Mouse (Mus musculus): ENCODE measurements around the gene Bdh1. TPM values are rescaled to one million over a fixed set of nuclear protein-coding genes. Genes with fewer than 3 reads are reported as not detected.
"Not testable (repeated sequence)": the region's sequence is repeated elsewhere in the genome, so short reads cannot be mapped to it uniquely, and the experiment has no call there.

The Bdh1 gene
- total RNA-seq, 2 experiments from 2014 or later: 92.4 to 95.6 TPM

DNA sequence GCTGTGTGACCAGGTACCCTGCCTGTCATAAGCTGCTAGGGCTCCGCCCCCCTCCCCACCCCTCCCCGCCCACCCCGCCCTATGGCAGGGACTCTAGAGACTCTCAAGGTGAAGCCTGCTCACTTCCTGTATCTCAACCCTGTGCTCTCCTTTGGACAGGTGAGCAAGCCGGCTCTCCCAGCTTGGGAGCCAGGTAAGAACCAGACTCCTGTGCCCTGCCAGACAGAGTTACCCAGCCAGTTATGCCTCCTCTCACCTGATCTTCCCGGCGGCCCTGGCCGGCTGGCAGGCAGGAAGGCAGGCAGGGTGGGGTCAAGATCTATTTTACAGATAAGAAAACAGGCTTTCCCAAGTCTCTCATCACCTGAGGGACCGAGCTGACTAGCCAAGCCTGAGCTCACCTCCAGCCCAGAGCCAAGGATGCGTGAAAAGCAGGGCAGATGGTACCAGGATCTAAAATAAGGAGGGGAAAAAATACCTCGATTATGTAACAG lies 37.9 kb downstream of the Bdh1 start:
- DNase-seq (ENCODE audit: low spot score in 2 of 2): no peak
- Histone ChIP-seq H3K4me3 (no peak overlapping the region), H3K27ac (no peak overlapping the region)
- TF ChIP-seq CTCF (conservative IDR thresholded peaks at IDR 0.05): no peak

DNA sequence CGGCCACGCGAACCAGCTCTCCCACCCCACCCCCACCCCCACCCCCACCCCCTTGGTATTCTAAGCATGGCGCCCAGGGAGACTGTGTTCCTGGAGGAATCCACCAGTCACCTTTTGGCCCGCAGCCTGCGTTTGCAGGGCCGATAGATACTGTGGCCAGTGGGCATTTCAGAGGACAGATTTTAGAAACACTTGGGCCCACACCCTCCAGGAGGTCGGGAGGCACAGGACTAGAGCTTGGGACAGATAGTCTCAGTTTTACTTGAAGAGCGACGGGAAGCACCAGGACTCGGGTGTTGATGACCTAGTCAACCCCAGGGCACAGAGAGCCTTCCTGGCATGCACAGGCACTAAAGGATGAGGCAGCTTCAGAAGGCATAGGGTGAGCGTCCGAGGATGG lies 38.4 kb downstream of the Bdh1 start:
- no peak overlapping the region for H3K4me3 ChIP-seq
- DNase-seq (ENCODE audit: low spot score in 2 of 2): no peak
- no peak overlapping the region for H3K27ac ChIP-seq
- no peak for TF ChIP-seq CTCF (conservative IDR thresholded peaks at IDR 0.05)

DNA sequence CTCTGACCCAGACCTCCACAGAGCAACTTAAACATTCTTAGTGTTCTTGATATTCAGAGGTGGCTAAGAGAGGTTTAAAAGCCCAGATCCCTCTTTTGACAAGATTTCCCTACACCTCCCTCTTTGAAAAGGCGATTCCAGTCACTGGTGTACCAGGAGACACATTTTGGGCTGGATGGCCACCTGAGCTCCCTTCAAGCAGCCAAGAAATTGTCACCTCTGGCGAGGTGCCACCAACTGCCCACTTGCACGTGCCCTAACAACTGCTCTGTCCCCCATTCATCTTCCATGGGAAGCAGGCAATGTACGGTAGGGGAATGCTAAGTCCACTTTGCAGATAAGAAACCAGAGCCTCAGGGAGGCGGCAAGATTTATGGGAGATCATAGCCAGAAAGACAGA lies 39.0 kb downstream of the Bdh1 start:
- no peak overlapping the region for H3K4me3 ChIP-seq
- no peak for DNase-seq (ENCODE audit: low spot score in 2 of 2)
- H3K27ac ChIP-seq: no peak overlapping the region
- TF ChIP-seq CTCF (conservative IDR thresholded peaks at IDR 0.05): no peak

DNA sequence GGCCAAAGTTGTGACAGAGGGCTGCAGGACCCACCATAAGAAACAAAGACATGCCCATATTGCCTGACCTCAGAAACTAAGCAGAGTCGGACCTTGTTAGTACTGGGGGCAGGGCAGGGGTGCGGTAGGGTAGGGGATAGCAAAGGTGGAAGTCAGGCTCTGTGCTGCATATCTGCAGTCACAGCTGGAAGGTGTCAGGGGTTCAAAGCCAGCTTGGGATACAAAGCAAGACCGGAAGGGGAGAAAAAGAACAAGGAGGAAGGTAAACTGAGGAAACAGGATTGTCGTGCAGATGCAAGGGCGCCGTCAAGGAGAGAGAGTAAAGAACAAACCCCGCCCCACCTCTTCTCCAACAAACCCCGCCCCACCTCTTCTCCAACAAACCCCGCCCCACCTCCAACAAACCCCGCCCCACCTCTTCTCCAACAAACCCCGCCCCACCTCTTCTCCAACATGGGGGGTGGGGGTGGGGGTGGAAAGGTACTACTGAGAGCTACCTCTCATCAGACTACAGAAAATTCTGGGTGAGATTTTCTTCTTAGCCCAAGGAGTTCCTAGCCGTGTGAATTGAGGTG lies 40.1 kb downstream of the Bdh1 start:
- Histone ChIP-seq H3K27ac (no peak overlapping the region), H3K4me3 (no peak overlapping the region)
- TF ChIP-seq CTCF (conservative IDR thresholded peaks at IDR 0.05): no peak
- DNase-seq (ENCODE audit: low spot score in 2 of 2): no peak

DNA sequence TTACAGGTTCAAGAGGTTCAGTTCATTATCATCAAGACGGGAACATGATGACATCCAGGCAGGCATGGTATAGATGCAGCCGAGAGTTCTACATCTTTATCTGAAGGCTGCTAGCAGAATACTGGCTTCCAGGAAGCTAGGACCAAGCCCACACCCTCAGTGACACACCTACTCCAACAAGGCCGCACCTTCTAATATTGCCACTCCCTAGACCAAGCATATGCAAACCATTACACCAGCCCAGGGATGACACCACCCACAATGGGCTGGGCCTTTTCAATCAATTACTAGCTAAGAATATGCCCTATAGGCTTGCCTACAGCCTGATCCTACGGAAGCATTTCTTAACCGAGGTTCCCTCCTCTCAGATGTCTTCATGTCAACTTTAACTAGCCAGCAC lies 42.9 kb downstream of the Bdh1 start:
- no peak for TF ChIP-seq CTCF (conservative IDR thresholded peaks at IDR 0.05)
- no peak for DNase-seq (ENCODE audit: low spot score in 2 of 2)
- Histone ChIP-seq H3K4me3 (no peak overlapping the region), H3K27ac (no peak overlapping the region)

DNA sequence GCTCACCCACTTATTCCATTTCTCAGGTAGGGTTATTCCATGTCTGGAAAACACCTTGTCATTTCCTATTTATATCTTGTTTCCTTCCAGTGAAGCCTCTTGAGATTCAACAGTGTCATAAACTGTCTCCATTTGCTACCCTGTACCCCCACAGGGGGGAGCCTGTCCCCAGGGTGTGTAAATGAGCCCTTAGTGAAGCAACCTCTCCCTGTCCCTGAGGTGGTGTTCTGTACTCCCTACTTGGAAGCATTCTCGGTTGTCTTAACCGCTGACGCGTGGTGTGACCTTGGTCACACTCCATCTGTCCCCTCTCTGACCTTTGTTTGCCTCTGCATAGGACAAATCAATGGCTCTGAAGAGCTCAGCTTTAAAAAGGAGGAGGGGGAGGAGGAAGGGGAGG lies 43.5 kb downstream of the Bdh1 start:
- TF ChIP-seq CTCF (conservative IDR thresholded peaks at IDR 0.05): peak; percentile 89
- Histone ChIP-seq H3K4me3 (no peak overlapping the region), H3K27ac (no peak overlapping the region)
- peak; percentile 72 to 74 for DNase-seq (ENCODE audit: low spot score in 2 of 2)

DNA sequence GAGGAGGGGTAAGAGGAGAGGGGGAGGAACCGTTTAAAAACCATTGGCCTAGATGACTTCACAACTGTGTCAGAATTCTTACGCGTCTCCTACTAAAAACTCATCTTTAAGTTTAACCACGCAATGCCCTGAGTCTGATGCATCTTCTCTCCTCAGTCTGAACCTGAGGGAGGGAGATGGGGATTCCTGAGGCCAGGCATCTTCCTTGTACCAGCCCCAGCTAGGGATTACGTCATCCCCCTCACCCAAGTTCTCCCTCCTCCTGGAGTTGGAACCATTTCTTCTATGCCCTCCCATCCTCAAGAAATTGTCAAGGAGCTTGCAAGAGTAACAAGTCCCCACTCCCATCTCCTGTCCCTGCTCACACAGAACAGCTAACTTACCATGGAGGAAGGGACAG lies 44.0 kb downstream of the Bdh1 start:
- no peak for TF ChIP-seq CTCF (conservative IDR thresholded peaks at IDR 0.05)
- DNase-seq (ENCODE audit: low spot score in 2 of 2): no peak
- Histone ChIP-seq H3K27ac (no peak overlapping the region), H3K4me3 (no peak overlapping the region)

DNA sequence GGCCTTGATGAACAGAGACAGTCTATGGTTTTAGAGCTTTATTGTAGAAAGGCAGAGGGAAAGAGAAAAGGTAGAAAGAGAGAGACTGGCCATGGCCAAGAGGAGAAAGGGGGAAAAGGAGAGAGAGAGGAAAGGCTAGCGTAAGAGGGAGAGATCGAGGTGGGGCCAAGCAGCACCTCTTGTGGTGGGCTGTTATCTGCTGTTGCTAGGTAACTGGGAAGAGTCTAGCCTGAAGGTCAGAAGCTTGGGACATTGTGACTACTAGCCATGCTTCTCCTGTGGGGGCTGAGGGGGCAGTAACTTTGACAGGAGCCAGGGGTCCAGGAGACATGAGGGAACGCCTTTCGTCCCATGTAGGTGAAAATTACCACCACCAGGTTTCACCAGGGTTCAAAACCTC lies 48.7 kb downstream of the Bdh1 start:
- H3K4me3 ChIP-seq; DNase-seq (ENCODE audit: low spot score in 2 of 2); H3K27ac ChIP-seq: not testable (repeated sequence)

DNA sequence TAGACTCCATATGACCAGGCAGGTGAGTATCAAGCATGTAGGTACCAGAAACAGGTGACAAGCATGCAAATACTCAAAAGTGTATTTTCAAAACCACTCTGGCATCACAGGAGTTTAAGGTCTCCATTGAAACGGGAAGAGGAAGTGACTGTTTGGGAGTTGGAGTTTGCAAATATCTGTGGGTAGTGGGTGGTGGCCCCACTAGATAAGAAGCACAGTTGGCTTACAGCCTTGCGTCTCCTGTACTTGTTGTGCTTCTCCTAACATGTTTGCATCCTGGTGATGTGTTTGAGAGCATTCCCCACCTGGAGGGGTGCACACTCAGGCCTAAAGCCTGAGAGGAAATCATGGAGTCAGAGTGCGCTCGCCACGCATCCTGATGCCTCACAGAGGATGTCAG lies 49.9 kb downstream of the Bdh1 start:
- no peak for TF ChIP-seq CTCF (conservative IDR thresholded peaks at IDR 0.05)
- no peak overlapping the region for H3K4me3 ChIP-seq
- DNase-seq (ENCODE audit: low spot score in 2 of 2): no peak
- no peak overlapping the region for H3K27ac ChIP-seq

DNA sequence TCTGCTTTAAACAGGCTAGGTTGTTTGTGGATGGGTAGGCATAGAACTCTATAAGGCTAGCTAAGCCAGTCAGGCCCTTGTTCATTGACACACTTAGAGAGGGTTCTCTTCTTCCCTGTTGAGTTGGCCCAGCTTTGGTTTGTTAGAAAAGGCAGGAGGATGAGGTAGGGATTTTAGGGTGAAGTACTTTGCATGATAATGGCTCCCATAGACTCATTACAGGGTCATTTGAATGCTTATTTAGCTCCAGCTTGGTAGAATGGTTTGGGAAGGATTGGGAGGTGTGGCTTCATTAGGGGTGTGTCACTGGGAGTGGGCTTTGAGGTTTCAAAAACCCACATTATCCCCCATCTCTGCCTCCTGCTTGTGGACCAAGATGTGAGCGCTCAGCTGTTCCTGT lies 51.1 kb downstream of the Bdh1 start:
- no peak for TF ChIP-seq CTCF (conservative IDR thresholded peaks at IDR 0.05)
- no peak overlapping the region for H3K27ac ChIP-seq
- DNase-seq (ENCODE audit: low spot score in 2 of 2): no peak
- H3K4me3 ChIP-seq: no peak overlapping the region

DNA sequence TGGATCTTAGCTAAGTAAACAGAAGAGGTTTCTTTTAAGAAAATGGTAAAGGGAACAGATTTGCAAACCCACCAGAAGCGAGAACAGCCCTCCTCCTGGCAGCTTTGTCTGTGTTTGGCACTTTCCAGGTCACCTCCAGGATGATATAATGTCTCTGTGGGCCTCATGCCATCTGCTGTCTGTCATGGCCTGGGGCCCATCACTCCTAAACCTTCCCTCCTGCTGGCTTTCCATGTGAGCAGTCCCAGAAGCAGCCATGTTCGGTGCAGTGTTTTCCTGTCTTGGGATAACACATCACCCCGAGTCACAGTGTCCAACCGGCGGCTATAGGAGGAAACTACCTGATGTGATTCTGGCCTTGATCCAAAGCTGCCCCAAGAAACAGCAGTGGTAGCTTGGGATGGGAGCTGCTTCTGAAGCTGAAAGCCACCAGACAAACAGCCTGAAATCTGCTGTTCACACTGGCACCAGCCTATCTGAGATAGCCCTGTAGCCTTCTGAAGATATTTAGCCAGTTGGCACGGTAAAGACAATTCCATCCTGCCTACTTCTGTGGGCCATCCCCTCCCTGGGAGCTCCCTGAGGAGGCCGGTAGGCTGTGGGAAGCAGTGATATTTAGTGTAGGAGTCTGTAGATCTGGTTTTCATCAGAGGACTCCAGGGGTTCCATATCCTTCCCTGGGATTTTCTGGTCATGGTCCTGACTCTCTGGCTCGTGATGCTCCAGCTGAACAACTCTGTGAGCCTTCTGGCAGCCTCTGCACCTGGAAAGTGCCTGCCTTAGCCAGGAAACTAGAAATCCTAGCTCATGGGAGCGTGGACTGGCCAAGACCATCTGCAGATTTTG lies 53.3 kb downstream of the Bdh1 start:
- no peak for DNase-seq (ENCODE audit: low spot score in 2 of 2)
- no peak overlapping the region for H3K27ac ChIP-seq
- no peak for TF ChIP-seq CTCF (conservative IDR thresholded peaks at IDR 0.05)
- no peak overlapping the region for H3K4me3 ChIP-seq

DNA sequence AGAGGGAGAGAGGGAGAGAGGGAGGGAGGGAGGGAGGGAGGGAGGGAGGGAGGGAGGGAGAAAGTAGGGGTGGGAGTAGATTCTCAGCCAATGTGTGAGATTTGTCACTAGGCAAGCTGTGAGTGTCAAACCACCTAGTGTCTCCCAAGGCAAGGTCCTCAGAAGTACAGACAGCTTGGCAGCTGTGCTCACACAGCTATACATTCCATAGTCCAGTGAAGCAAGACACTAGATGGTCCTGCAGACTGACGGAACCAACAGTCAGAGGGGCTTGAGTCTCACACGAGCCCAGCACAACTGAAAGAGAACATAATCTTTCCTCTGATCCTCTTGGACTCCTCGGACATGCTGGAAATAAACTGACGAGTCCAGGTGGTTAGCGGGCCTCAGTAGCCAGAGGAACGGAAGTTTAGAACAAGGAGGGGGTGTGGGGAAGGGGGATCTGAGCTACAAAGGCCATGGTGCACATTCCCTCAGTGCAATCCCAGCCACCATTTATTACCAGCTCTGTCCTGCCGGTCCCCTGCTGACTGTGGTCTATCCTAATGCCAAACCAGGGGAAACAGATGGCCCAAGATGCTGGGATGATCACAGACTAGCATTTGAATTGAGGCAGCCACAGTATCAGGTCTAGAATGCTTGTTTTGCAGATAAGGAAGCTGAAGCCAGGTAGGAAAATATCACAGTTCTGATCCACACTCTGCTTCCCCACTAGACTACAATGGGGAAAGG lies 55.0 kb downstream of the Bdh1 start:
- DNase-seq (ENCODE audit: low spot score in 2 of 2): no peak
- no peak for TF ChIP-seq CTCF (conservative IDR thresholded peaks at IDR 0.05)
- Histone ChIP-seq H3K4me3 (no peak overlapping the region), H3K27ac (no peak overlapping the region)

DNA sequence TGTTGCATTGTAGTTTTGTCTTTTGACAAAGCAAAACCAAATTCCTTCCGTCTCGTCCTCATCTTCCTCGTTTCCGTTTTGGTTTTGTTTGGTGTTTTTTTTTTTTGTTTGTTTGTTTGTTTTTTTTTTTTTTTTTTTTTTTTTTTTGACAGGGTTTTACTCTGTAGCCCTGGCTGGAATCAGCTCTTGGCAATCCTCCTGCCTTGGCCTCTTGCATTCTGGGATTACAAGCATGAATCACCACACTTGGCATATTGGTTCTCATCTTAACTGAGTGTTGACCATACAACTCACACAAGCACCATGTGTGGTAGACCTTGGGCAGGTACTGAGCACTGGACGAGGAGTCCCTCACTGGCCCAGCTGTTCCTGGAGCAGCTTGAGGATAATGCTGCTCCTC lies 63.3 kb downstream of the Bdh1 start:
- H3K4me3 ChIP-seq: no peak overlapping the region
- TF ChIP-seq CTCF (conservative IDR thresholded peaks at IDR 0.05): no peak
- DNase-seq (ENCODE audit: low spot score in 2 of 2): no peak
- no peak overlapping the region for H3K27ac ChIP-seq

Measured in layer of hippocampus, adult 2 months (tissue).